Mouse (Mus musculus) stomach, embryonic 16.5 days (tissue): Measurements from ENCODE around the gene Elp5. TPM values are rescaled to one million over a fixed set of nuclear protein-coding genes. Genes with fewer than 3 reads are reported as not detected.
"Not testable (repeated sequence)": the region's sequence is repeated elsewhere in the genome, so short reads cannot be mapped to it uniquely, and the experiment has no call there.

Experiments
- ATAC-seq: fragments of 200-750 bp; cut with Nextera tagmentation; 2 replicates; pipeline ENCODE4 v1.8.0; 2017; ENCODE audit warnings: moderate number of reproducible peaks, moderate TSS enrichment; ENCODE audit not compliant: insufficient read depth, low FRiP score
- H3K27ac ChIP-seq: fragments of 300-500 bp; sonication (generic); 2 replicates; pipeline ENCODE4 v1.5.1; 2014; ENCODE audit warnings: low read length
- H3K27me3 ChIP-seq: fragments of 300-500 bp; sonication (generic); 2 replicates; pipeline ENCODE4 v1.6.1; 2014; ENCODE audit warnings: low read length, control low read depth, mixed read lengths; ENCODE audit not compliant: control insufficient read depth, insufficient read depth
- H3K36me3 ChIP-seq: fragments of 300-500 bp; sonication (generic); 2 replicates; pipeline ENCODE4 v1.6.1; 2014; ENCODE audit warnings: low read length; ENCODE audit not compliant: control insufficient read depth, insufficient read depth
- H3K4me1 ChIP-seq: fragments of 300-500 bp; sonication (generic); 2 replicates; pipeline ENCODE4 v1.6.1; 2014; ENCODE audit warnings: low read length, control low read depth, mixed read lengths; ENCODE audit not compliant: control insufficient read depth, insufficient read depth
- H3K4me2 ChIP-seq: fragments of 300-500 bp; sonication (generic); 2 replicates; pipeline ENCODE4 v1.6.1; 2014; ENCODE audit warnings: low read depth, low read length, mixed read lengths
- H3K4me3 ChIP-seq: fragments of 300-500 bp; sonication (generic); replicated peaks from 2 replicates; pipeline ENCODE4 v1.5.1; 2014; ENCODE audit warnings: mild to moderate bottlenecking, low read length
- H3K9ac ChIP-seq: fragments of 300-500 bp; sonication (generic); 2 replicates; pipeline ENCODE4 v1.6.1; 2014; ENCODE audit warnings: low read length
- H3K9me3 ChIP-seq: fragments of 300-500 bp; sonication (generic); replicated peaks from 2 replicates; pipeline ENCODE4 v1.6.1; 2016; ENCODE audit warnings: low read length, control low read depth; ENCODE audit not compliant: control insufficient read depth
- WGBS: fragments of 180-500 bp; shearing (Covaris S2); extraction: QIAGEN DNeasy Blood & Tissue Kit; methylation state at CpG from one replicate; pipeline ENCODE4 v1.1.7; 2014; 5-methylcytosine and 5-hydroxymethylcytosine counted together
- polyA plus RNA-seq: library from polyadenylated mRNA; unstranded; fragments of >200 nt; fragmentation: Nextera tagmentation; extraction: Ambion mirVana; gene quantifications from 2 replicates; pipeline ENCODE4 v1.2.1, GENCODE M21; 2015

Elp5 gene
- polyA plus RNA-seq, 1 experiment from 2014 or later: 102 TPM

DNA sequence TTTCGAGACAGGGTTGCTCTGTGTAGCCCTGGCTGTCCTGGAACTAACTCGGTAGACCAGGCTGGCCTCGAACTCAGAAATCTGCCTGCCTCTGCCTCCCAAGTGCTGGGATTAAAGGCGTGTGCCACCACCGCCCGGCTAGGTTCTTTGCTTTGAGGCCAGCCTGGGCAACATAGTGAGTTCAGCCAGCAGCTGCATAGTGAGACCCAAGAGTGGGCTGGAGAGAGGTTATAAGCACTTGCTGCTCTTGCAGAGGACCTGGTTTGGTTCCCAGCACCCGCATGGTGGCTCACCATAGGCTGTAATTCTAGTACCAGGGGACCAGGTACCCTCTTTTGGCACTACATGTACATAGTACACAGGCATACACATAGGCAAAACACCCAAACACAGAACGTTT lies 52.1 kb downstream of the Elp5 start:
- not testable (repeated sequence) for ATAC-seq, H3K4me3 ChIP-seq, H3K4me2 ChIP-seq, H3K27ac ChIP-seq, H3K4me1 ChIP-seq, H3K36me3 ChIP-seq, H3K9me3 ChIP-seq, H3K9ac ChIP-seq, H3K27me3 ChIP-seq
- 85% methylated on average over 8 of the region's 8 CpGs for WGBS

DNA sequence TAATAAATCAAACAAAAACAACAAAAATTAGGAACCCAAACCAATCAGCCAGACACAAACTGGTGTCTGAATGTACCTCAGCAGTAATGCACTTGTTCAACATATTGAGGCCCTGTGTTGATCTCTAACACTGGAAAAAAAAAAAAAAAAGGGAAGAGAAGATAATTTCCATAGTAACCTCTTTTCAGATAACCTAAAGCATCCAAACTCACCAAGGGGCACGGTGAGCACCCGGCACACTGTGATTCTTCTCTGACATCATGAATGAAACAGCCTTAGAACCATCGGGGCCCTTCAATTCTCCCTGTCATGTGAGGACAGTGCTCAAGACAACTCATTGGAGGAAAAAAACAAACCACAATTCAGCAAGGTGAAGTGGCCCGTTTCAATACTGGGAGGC lies 52.6 kb downstream of the Elp5 start:
- H3K27ac ChIP-seq: no peak overlapping the region
- H3K4me2 ChIP-seq: no peak overlapping the region
- no peak for ATAC-seq
- no peak overlapping the region for H3K4me3 ChIP-seq
- no peaks in the 10 kb centered on the region for H3K9me3 ChIP-seq
- 0 out of 2 replicates have a peak, but pooled peaks cover 3% of the 10 kb centered on the region for H3K4me1 ChIP-seq
- no peaks in the 10 kb centered on the region for H3K27me3 ChIP-seq
- H3K9ac ChIP-seq: no peak overlapping the region
- WGBS: 29% methylated on average over 4 of the region's 4 CpGs
- no peaks in the 10 kb centered on the region for H3K36me3 ChIP-seq

DNA sequence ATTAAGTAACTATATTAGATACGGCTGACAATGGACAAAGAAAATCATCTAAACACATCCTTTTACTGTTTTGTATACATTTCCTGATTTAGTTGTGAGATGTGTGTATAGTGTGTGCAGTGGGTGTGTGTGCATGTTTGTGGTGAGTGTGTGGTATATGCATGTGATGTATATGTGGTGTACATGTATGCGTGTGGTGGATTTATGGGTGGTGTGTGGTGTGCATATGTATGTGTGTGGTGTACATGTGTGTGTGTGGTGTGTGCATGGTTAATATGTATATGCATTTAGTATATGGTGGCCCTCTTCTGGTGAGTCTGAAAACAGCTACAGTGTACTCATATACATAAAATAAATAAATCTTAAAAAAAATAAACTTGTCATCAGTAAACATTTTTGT lies 54.8 kb downstream of the Elp5 start:
- H3K4me2 ChIP-seq: no peak overlapping the region
- WGBS: 97% methylated on average over 2 of the region's 2 CpGs
- H3K4me1 ChIP-seq: peaks cover 4% of the 10 kb centered on the region
- no peaks in the 10 kb centered on the region for H3K36me3 ChIP-seq
- H3K9me3 ChIP-seq: no peaks in the 10 kb centered on the region
- H3K27ac ChIP-seq: no peak overlapping the region
- H3K4me3 ChIP-seq: no peak overlapping the region
- no peaks in the 10 kb centered on the region for H3K27me3 ChIP-seq
- no peak overlapping the region for H3K9ac ChIP-seq
- ATAC-seq: no peak

DNA sequence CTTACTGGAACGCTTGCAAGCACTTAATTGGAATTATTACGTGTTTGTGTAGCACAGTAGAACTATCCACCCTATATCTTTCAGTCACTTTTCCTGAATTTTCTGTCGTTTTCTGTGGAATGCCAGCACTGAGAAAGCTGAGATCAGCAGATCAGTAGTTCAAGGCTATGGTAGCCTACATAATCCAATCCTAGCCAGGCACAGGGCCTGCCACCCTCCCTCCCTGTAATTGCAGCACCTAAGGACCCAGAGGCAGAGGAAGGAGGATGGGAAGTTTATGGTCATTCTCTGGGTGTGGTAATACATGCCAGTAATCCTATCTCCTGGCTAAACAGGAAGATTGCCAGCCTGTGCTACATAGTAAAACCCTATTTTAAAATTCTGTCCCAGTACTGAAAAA lies 59.5 kb downstream of the Elp5 start:
- Histone ChIP-seq H3K4me1 (peaks cover 16% of the 10 kb centered on the region), H3K36me3 (peaks cover 5% of the 10 kb centered on the region), H3K9ac (peak overlapping the region; percentile 20), H3K4me2 (peak overlapping the region; percentile 68; the same call in 1 of the 2 replicates), H3K27me3 (no peaks in the 10 kb centered on the region), H3K4me3 (no peak overlapping the region), H3K9me3 (no peaks in the 10 kb centered on the region), H3K27ac (peak overlapping the region; percentile 99)
- WGBS: 57% methylated on average over 3 of the region's 3 CpGs
- no peak for ATAC-seq

DNA sequence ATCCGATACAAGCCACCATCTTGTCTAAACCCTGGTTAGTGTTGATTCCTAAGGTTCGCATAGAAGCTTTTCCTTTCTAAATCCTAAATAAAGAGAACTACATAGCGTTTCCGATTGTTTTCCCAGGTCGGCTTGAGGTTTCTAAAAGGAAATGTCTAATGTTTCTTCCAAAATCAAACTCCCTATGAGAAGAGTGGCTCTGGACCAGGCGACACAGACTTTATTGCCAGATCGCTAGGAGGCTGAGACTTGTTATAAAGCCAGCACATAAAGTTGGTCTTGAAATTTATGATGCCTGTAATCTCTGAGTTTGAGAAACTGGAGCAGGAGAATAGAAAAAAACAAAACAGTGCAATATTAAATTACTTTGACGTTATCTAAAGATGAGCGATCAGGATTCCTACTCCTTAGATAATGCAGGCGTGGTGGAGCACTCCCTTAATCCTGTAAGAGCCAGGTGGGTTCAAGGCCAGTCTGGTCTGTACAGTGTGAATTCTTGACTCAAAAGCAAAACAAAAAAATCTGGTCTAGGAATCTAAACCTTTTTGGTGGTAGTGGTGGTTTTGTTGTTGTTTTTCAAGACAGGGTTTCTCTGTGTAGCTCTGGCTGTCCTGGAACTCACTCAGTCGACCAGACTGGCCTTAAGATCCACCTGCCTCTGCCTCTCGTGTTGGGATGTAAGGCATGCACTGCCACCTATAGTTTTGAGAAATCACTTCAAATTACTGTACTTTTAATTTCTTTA lies 60.1 kb downstream of the Elp5 start:
- Histone ChIP-seq H3K36me3 (peaks cover 11% of the 10 kb centered on the region), H3K27me3 (no peaks in the 10 kb centered on the region), H3K9me3 (no peaks in the 10 kb centered on the region), H3K4me3 (peak overlapping the region; percentile 55), H3K4me2 (peak overlapping the region; percentile 68), H3K4me1 (peaks cover 16% of the 10 kb centered on the region), H3K9ac (peak overlapping the region; percentile 81), H3K27ac (peak overlapping the region; percentile 99)
- 3% methylated on average over 12 of the region's 12 CpGs for WGBS
- no peak for ATAC-seq

DNA sequence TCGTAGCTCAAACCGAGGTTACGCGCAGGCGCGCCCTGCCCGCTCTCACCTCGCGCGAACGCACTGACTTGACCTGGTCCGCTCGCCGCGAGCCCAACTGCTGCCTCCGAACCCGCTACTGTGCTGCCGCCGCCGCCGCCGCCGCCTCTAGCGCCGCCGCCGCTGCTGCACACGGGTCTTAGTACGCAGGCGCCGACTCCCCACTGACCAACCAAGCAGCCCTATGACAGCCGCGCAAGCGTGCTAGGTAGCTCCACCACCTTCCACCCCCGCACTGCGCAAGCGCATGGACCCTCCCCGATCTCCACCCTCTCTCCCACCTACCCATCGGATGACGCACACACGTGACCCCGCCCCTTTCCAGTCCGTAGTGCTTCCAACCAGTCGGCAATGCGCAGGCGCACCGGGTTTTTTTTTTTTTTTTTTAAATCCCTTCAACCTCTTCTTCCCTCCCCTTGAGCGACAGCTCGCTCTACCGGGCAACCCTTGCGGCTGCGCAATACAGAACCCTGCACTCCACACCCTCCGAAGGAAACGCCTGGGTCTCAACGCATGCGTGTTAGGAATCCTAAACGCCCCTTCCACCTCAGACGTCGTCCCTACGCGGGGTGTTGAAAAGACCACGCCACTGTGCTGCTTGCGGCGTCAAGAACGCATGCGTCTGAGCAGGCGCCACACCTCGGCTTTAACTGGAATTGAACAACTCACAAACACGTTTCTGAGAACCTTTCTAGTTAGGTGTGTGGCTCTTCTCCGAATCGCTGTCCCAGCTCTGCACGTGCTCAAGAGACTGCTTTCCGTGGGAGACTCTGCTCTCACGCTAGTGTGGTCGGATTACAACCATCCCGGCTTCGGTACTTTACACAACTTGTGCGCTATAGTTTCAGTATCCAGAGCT lies 61.0 kb downstream of the Elp5 start, which contains the start of gene Eif5a:
Gene Eif5a (minus strand): TSS at position 845 of the 898 bp plus-strand sequence.
- no peaks in the 10 kb centered on the region for H3K9me3 ChIP-seq
- no peaks in the 10 kb centered on the region for H3K27me3 ChIP-seq
- under 1% methylated on average over 78 of the region's 78 CpGs for WGBS
- peak; percentile 95 for ATAC-seq
- peaks cover 17% of the 10 kb centered on the region for H3K4me1 ChIP-seq
- H3K27ac ChIP-seq: peak within 1 kb of the TSS; percentile 99
- peaks cover 14% of the 10 kb centered on the region for H3K36me3 ChIP-seq
- H3K4me3 ChIP-seq: peak within 1 kb of the TSS; percentile 93
- peak within 1 kb of the TSS; percentile 98 for H3K9ac ChIP-seq
- H3K4me2 ChIP-seq: peak within 1 kb of the TSS; percentile 94

DNA sequence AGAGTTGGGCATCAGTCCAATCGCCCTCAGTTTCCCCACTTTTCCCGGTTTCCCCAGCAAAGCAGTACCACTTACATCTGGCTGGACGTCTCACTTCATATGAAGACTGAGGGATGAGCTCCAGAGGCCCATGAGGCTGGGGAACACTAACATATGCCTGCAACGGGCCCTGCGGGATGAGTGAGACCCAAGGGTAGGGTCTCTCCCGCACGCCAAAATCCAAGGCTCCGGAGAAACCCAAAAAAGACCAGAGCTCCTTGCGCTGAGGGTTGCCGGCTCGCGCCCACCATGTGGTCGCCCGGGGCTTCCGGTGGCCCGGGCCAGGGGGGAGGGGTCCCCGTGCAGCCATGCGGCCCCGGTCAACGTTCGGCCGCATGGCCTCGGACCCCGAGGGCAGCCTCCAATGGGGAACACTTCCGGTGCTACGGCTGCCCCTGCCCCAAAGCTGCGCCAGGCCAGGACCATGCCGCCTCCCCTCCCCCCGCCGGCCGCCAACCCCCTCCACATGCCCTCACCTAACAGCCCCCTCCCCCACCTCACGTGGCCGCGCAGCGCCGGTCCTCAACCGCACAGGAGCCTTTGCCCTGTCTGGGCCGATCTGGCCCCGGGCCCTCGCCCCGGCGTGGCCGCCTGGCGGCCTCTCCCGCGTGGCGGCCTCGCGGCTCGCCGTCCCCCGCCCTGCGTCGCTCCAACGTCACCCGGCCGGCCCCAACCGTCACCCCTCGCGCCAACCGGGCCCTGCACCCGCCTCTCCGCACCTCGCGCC lies 61.9 kb downstream of the Elp5 start:
- Histone ChIP-seq H3K9me3 (no peaks in the 10 kb centered on the region), H3K36me3 (peaks cover 22% of the 10 kb centered on the region), H3K9ac (peak overlapping the region; percentile 98), H3K4me2 (peak overlapping the region; percentile 94), H3K4me1 (peaks cover 24% of the 10 kb centered on the region), H3K4me3 (peak overlapping the region; percentile 93), H3K27ac (peak overlapping the region; percentile 96), H3K27me3 (no peaks in the 10 kb centered on the region)
- WGBS: under 1% methylated on average over 63 of the region's 65 CpGs
- peak; percentile 3; the same call in 1 of the 2 replicates for ATAC-seq

DNA sequence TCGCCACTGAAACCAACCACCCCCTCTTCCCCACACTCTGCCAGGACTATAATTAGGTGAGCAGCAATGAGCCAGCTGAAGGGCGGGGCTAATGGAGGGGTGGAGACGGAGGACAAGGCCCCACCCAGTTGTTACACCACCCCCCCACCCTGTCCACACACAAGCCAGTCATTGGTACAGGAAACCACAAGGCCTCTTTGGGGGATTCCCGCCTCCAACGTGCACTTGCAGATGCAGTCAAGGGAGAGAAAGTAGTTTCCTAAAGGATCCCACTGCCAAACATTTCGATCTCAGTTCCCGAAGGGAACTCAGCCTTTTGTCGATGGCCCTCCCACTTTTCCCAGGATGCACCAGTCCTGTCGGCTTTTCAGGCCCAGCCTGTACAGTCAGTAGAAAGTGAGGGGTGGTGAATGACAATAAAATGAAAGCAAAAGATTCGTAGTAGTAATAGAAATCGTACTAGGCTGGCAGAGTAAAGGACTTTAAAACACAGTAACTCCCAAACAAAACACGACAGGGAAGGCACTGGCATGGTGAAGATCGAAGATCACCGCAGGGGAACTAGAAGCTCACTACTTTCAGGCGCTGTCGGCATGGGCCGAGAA lies 62.6 kb downstream of the Elp5 start:
- peak overlapping the region; percentile 93 for H3K4me3 ChIP-seq
- WGBS: under 1% methylated on average over 17 of the region's 17 CpGs
- peak overlapping the region; percentile 96 for H3K27ac ChIP-seq

More for the DNA sequence above, 62.6 kb downstream of the Elp5 start:
- H3K36me3 ChIP-seq: peaks cover 23% of the 10 kb centered on the region
- H3K27me3 ChIP-seq: no peaks in the 10 kb centered on the region
- H3K4me2 ChIP-seq: peak overlapping the region; percentile 94
- peak overlapping the region; percentile 98 for H3K9ac ChIP-seq
- peak; percentile 15; the same call in 1 of the 2 replicates for ATAC-seq
- H3K4me1 ChIP-seq: peaks cover 31% of the 10 kb centered on the region
- no peaks in the 10 kb centered on the region for H3K9me3 ChIP-seq
